In the genomic region with DNA sequence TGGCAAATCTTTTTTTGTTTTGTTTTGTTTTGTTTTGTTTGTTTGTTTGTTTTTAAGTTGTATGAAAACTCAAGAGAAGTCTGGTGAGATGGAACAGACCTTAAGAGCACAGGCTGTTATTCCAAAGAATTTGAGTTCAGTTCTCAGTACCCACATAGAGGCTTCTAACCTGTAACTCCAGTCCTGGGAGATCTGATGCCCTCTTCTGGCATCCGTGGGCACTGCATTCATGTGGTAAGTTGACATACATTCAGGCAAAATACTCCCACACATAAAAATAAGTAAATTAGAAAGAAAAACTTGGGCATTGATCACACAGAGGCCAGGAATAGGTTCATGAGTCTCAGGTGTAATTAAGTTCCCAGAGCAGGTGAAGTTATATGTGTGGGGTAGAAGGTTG, we compare ENCODE assay signal across 21 mouse cellular contexts.
DNase-seq lines count a peak whose midpoint lies in the region; ATAC-seq and TF ChIP-seq lines count a peak whose summit lies in the region.
"Had no signal": no experiment of that assay in that cellular context is flagged by ENCODE, and none has a peak within 500 bp of the region (broad histone marks: within the 10 kb centered on the region; RNA-seq: fewer than 3 reads in every experiment).

No protein-coding gene starts in this region.

- H3K4me3 ChIP-seq in hindbrain, embryonic 16.5 days (ENCODE audit: low read length), result no peak overlapping the region
- H3K4me3 ChIP-seq: forebrain, embryonic 12.5 days; hindbrain, embryonic 10.5 days had no signal

- no peaks in the 10 kb centered on the region for H3K27me3 ChIP-seq in Patski
- H3K27me3 ChIP-seq in hindbrain, embryonic 16.5 days (replicated peaks; ENCODE audit: control insufficient read depth, insufficient read depth, low read length), result no peaks in the 10 kb centered on the region
- H3K27me3 ChIP-seq: forebrain, embryonic 12.5 days had no signal

- DNase-seq in CD4-positive, CD25-positive, alpha-beta regulatory T cell, adult 2 months (ENCODE audit: low read depth, low spot score), result peak; percentile 15
- DNase-seq in thymus, postnatal 0 days (ENCODE audit: low spot score), result peak; percentile 9
- no peak for DNase-seq in thymus, postnatal 10 days (ENCODE audit: low spot score in 2 of 2)
- no peak for DNase-seq in Patski (ENCODE audit: low read depth, low spot score)
- DNase-seq in thymus, postnatal 36 days, result peak; percentile 12 to 16
- DNase-seq in urinary bladder, postnatal 36 days (ENCODE audit: low spot score in 2 of 2), result no peak
- DNase-seq: adrenal gland, adult 2 months; cerebellum, adult 8-10 months; gastrocnemius, postnatal 14 days; kidney, adult 9 months; kidney, postnatal 25 days; layer of hippocampus, adult 9-11 months; lung, adult 18-20 months; lung, postnatal 36 days; retina, postnatal 1 day; right cerebral cortex, postnatal 4 days had no signal

- no peak overlapping the region for H3K27ac ChIP-seq in hindbrain, embryonic 16.5 days (ENCODE audit: low read depth, low read length)
- H3K27ac ChIP-seq: forebrain, embryonic 12.5 days; hindbrain, embryonic 10.5 days had no signal

- H3K4me2 ChIP-seq in hindbrain, embryonic 16.5 days (ENCODE audit: low read length), result no peak overlapping the region
- H3K4me2 ChIP-seq: forebrain, embryonic 12.5 days; liver, embryonic 11.5 days had no signal

- H3K4me1 ChIP-seq in hindbrain, embryonic 16.5 days (ENCODE audit: control insufficient read depth, insufficient read depth, low read depth, low read length), result no peaks in the 10 kb centered on the region
- H3K4me1 ChIP-seq: forebrain, embryonic 12.5 days; hindbrain, embryonic 10.5 days had no signal

- peak; percentile 41 for TF ChIP-seq CTCF in Patski (IDR thresholded peaks at IDR 0.05)

- in situ Hi-C loops in Patski (cut with MboI; ENCODE audit: low pct_unique_long_range_greater_than_20kb), result no loop called here

- no peak overlapping the region for H3K9ac ChIP-seq in hindbrain, embryonic 16.5 days (ENCODE audit: low read depth, low read length)
- H3K9ac ChIP-seq: forebrain, embryonic 12.5 days had no signal

- POLR2A ChIA-PET in Patski (lab: Charles Lee), result no interaction called here

- no peak for ATAC-seq in CD4-positive, CD25-positive, alpha-beta regulatory T cell, adult 4 months
- ATAC-seq in Patski, result no peak
- ATAC-seq in hindbrain, embryonic 16.5 days, result no peak

- H3K9me3 ChIP-seq in hindbrain, embryonic 16.5 days (ENCODE audit: control insufficient read depth, low read length), result no peaks in the 10 kb centered on the region
- H3K9me3 ChIP-seq: forebrain, embryonic 12.5 days; hindbrain, embryonic 10.5 days had no signal

- WGBS in hindbrain, embryonic 16.5 days, result 47% methylated on average over 1 of the region's 1 CpGs

- no peaks in the 10 kb centered on the region for H3K36me3 ChIP-seq in hindbrain, embryonic 16.5 days (ENCODE audit: control insufficient read depth, insufficient read depth, low read length)
- H3K36me3 ChIP-seq: forebrain, embryonic 12.5 days; hindbrain, embryonic 10.5 days had no signal

- CTCF ChIA-PET in Patski (lab: Charles Lee), result interaction anchor here (1.2 kb wide), 1 partner anchor 20 kb away, joined by 3 read pairs; no protein-coding TSS in a partner anchor

Comparison
In these comparisons a context has a peak if more than half of its experiments do, and no peak if none do; other contexts are left out.
1. DNase-seq: peak in CD4-positive, CD25-positive, alpha-beta regulatory T cell, adult 2 months (single experiment), thymus, postnatal 0 days (single experiment) and thymus, postnatal 36 days (2 of 2); none in thymus, postnatal 10 days (0 of 2), Patski (single experiment) and urinary bladder, postnatal 36 days (0 of 2).